Mouse (Mus musculus): ENCODE results near the gene Brpf1. TPM values are rescaled to one million over a fixed set of nuclear protein-coding genes. Genes with fewer than 3 reads are reported as not detected.

Gene Brpf1
- polyA plus RNA-seq, 1 experiment, result 24.2 TPM

DNA sequence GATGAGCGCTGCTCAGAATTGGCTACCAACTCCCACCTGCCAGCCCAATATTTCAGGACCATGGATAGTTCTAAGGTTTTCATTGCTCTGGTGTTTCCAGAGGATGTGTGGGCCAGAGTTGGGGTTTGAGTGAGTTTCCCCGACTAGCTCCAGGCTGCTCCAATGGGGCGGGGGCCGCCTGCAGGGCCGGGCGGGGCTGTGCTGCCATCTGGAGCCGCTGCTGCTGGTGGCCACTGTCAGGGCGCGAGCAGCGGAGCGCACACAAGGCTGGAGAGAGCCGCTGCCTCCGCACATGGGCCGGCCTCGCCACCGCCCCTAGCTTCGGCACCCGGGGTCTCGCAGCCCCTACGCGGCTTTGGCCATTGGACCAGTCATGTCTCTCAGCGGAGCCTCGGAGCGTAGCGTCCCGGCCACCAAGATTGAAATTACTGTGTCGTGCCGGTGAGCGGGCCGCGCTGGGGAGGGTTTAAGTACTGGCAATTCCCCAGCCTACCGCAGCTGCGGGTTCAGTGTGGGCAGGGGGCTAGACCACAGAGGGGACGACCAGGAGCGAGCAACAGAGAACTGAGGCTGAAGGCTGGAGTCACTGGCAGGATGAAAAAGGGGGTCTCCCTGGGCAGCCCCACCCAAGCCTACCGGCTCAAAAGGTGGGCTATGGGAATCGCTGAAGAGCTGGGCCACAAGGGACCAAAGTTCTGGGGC lies 24.7 kb upstream of the Brpf1 start, which contains the start of gene Cpne9:
Gene Cpne9 (plus strand): TSS at position 207 of the 702 bp plus-strand sequence.
- TF ChIP-seq POLR2A (IDR thresholded peaks at IDR 0.05; ENCODE audit: extremely low read depth, insufficient read depth, low read length) (no peak), CTCF (IDR thresholded peaks at IDR 0.05; ENCODE audit: extremely low read depth, insufficient read depth, low read length) (no peak)
- no peak within 1 kb of the TSS for H3K27ac ChIP-seq (ENCODE audit: insufficient read depth, low read length)
- H3K4me3 ChIP-seq (ENCODE audit: insufficient read depth, low read length), result peak within 1 kb of the TSS; percentile 56
- 0 out of 2 replicates have a peak, but pooled peaks cover 1% of the 10 kb centered on the region for H3K4me1 ChIP-seq (ENCODE audit: control insufficient read depth, insufficient read depth, low read length)

DNA sequence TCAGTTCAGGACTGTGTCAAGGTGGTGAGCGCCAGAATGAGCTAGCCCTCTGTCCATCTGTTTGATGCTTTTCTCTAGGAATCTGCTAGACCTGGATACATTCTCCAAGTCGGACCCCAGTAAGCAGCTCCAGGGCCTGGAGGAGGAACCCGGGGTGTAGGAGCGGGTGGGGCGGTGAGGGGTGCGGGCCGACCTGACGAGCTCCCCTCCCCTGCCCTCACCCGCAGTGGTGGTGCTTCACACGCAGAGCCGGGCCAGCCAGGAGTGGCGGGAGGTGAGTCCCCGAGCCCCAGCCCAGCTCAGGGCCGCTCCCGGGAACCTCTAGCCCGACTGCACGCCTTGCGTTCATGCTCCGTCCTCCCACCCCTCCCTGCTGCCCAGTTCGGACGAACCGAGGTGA lies 24.0 kb upstream of the Brpf1 start:
- H3K27ac ChIP-seq (ENCODE audit: insufficient read depth, low read length), result no peak overlapping the region
- peak overlapping the region; percentile 56 for H3K4me3 ChIP-seq (ENCODE audit: insufficient read depth, low read length)
- 0 out of 2 replicates have a peak, but pooled peaks cover 1% of the 10 kb centered on the region for H3K4me1 ChIP-seq (ENCODE audit: control insufficient read depth, insufficient read depth, low read length)
- TF ChIP-seq POLR2A (IDR thresholded peaks at IDR 0.05; ENCODE audit: extremely low read depth, insufficient read depth, low read length) (no peak), CTCF (IDR thresholded peaks at IDR 0.05; ENCODE audit: extremely low read depth, insufficient read depth, low read length) (no peak)

DNA sequence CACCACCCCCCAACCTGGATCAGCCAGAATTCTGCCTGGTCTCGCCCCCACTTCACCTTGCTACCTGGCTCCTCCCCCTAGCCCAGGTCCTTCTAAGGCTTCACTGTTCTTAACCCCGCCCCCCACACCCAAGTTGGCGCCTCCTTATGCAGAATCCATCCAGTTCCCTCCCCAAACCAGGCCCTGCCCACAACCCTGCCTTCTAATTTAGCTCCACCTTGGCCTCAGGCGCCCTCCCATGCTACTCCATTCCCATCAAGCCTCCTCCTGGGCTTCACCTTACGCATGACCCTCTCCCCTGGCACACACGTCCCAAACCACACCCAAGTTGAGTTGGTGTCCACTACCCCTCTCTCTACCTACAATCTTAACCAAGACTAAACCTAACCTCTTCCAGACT lies 23.4 kb upstream of the Brpf1 start:
- peak overlapping the region; percentile 56 for H3K4me3 ChIP-seq (ENCODE audit: insufficient read depth, low read length)
- no peak for TF ChIP-seq CTCF (IDR thresholded peaks at IDR 0.05; ENCODE audit: extremely low read depth, insufficient read depth, low read length)
- TF ChIP-seq POLR2A (IDR thresholded peaks at IDR 0.05; ENCODE audit: extremely low read depth, insufficient read depth, low read length), result no peak
- H3K27ac ChIP-seq (ENCODE audit: insufficient read depth, low read length), result no peak overlapping the region
- H3K4me1 ChIP-seq (ENCODE audit: control insufficient read depth, insufficient read depth, low read length), result 0 out of 2 replicates have a peak, but pooled peaks cover 1% of the 10 kb centered on the region

DNA sequence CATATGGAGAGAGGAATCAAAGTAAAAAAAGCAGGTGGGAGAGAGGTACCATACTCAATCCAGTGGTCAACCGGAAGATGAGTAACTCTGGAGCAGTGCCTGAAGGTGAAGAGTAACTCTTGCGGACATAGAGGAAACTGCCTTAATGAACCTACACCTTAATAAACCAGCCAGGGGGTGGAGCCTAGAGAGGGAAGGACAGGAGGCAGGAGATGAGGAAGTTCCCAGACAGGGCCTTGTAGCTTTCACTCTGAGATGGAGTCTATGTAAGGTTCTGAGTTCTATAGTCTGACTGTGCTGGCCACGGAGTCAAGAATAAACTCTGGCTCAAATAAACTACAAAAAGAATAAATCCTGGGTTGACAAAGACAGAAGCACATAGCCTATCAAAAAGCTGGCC lies 22.0 kb upstream of the Brpf1 start:
- no peak overlapping the region for H3K4me3 ChIP-seq (ENCODE audit: insufficient read depth, low read length)
- TF ChIP-seq POLR2A (IDR thresholded peaks at IDR 0.05; ENCODE audit: extremely low read depth, insufficient read depth, low read length) (no peak), CTCF (IDR thresholded peaks at IDR 0.05; ENCODE audit: extremely low read depth, insufficient read depth, low read length) (no peak)
- 0 out of 2 replicates have a peak, but pooled peaks cover 1% of the 10 kb centered on the region for H3K4me1 ChIP-seq (ENCODE audit: control insufficient read depth, insufficient read depth, low read length)
- no peak overlapping the region for H3K27ac ChIP-seq (ENCODE audit: insufficient read depth, low read length)

DNA sequence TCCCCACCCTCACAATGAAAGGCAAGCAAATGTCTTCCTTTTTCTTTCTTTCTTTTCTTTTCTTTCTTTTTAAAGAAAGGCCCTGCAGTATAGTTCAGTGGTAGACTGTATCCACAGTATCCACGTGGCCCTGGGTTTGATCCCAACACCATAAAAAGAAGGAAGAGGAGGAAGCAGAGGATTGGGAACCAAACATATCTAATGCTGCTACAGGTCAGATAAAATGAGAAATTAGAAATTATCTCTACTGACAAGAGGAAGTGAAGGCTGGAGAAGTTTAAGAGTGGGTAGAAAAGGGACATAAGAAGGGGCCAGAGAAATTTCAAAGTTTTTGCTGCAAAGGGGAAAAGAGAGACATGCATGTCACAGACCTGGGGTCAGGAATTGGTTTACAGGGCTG lies 20.6 kb upstream of the Brpf1 start:
- Histone ChIP-seq H3K4me3 (ENCODE audit: insufficient read depth, low read length) (no peak overlapping the region), H3K27ac (ENCODE audit: insufficient read depth, low read length) (no peak overlapping the region), H3K4me1 (ENCODE audit: control insufficient read depth, insufficient read depth, low read length) (0 out of 2 replicates have a peak, but pooled peaks cover 1% of the 10 kb centered on the region)
- TF ChIP-seq POLR2A (IDR thresholded peaks at IDR 0.05; ENCODE audit: extremely low read depth, insufficient read depth, low read length), result no peak
- no peak for TF ChIP-seq CTCF (IDR thresholded peaks at IDR 0.05; ENCODE audit: extremely low read depth, insufficient read depth, low read length)

DNA sequence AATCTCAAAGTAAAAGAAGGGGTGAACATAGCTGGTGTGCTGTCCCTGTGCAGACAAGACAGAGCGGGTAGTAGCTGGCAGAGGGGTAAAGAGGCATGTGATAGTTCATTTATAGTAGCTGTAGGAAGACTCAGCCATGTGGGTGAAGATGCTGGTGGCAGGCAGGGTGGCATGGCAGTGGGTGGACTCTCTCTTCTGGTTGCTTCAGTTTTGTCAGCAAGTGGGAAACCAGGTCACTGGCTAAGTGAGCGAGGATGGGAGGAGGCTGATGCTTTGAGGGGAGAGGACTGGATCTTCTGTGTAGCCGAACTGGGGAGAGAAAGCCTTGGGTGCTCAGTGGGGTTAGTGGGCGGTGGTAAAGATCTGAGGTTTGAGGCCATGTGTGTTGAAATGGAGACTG lies 19.7 kb upstream of the Brpf1 start:
- 0 out of 2 replicates have a peak, but pooled peaks cover 1% of the 10 kb centered on the region for H3K4me1 ChIP-seq (ENCODE audit: control insufficient read depth, insufficient read depth, low read length)
- H3K4me3 ChIP-seq (ENCODE audit: insufficient read depth, low read length), result no peak overlapping the region
- no peak overlapping the region for H3K27ac ChIP-seq (ENCODE audit: insufficient read depth, low read length)
- TF ChIP-seq CTCF (IDR thresholded peaks at IDR 0.05; ENCODE audit: extremely low read depth, insufficient read depth, low read length), result no peak
- no peak for TF ChIP-seq POLR2A (IDR thresholded peaks at IDR 0.05; ENCODE audit: extremely low read depth, insufficient read depth, low read length)

DNA sequence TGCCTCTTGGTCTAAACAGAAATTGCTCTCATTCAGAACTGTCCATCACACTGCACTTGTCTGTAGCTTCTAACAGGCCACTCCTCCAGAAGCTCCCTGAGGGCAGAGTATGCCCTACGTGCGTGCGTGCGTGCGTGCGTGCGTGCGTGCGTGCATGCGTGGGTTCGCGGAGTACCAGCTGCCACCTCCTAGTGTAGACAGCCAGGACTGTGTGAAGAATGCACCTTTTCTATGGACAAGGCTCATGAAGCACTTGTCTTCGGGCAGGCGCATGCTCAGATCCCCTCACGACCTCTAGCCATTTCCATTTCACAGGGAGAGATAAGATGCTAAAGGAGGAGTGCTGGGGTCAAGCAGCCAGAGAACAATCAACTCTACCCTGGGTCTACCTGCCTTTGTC lies 17.6 kb upstream of the Brpf1 start:
- Histone ChIP-seq H3K4me3 (ENCODE audit: insufficient read depth, low read length) (no peak overlapping the region), H3K27ac (ENCODE audit: insufficient read depth, low read length) (no peak overlapping the region), H3K4me1 (ENCODE audit: control insufficient read depth, insufficient read depth, low read length) (0 out of 2 replicates have a peak, but pooled peaks cover 1% of the 10 kb centered on the region)
- TF ChIP-seq POLR2A (IDR thresholded peaks at IDR 0.05; ENCODE audit: extremely low read depth, insufficient read depth, low read length), result no peak

DNA sequence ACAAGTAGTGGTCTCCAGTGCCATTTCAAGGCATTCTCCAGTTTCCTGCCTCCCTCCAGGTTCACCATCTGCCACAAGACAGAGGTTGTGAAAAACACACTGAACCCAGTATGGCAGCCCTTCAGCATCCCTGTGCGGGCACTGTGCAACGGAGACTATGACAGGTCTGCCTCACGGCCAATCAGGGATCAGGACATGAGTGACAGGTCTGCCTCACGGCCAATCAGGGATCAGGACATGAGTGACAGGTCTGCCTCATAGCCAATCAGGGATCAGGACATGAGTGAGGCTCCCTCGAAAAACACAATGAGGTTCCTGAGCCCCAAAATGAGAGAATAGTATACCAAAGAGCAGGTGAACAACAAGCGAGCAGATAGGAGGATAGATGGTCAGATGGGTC lies 16.6 kb upstream of the Brpf1 start:
- H3K4me1 ChIP-seq (ENCODE audit: control insufficient read depth, insufficient read depth, low read length), result 0 out of 2 replicates have a peak, but pooled peaks cover 1% of the 10 kb centered on the region
- TF ChIP-seq POLR2A (IDR thresholded peaks at IDR 0.05; ENCODE audit: extremely low read depth, insufficient read depth, low read length), result no peak
- no peak for TF ChIP-seq CTCF (IDR thresholded peaks at IDR 0.05; ENCODE audit: extremely low read depth, insufficient read depth, low read length)
- no peak overlapping the region for H3K27ac ChIP-seq (ENCODE audit: insufficient read depth, low read length)

DNA sequence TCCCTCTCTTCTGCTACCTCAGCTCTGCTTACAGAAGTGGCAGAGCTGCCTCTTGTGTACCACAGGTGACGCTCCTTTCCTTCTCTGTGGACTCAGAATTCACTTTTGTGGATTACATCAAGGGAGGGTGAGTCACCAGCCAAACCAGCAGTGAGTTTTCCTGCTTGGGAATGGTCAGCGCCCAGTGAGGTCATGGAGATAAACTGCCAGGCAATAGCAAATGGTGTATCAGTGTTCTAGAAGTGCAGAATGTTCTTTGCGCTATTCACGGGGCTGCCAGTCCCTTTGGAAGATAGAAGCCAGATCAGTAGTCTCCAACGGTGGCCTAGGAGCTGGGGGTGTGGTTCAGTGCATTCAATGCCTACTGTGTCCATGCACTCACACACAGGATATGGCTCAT lies 14.0 kb upstream of the Brpf1 start:
- Histone ChIP-seq H3K4me3 (ENCODE audit: insufficient read depth, low read length) (no peak overlapping the region), H3K4me1 (ENCODE audit: control insufficient read depth, insufficient read depth, low read length) (no peaks in the 10 kb centered on the region), H3K27ac (ENCODE audit: insufficient read depth, low read length) (no peak overlapping the region)
- TF ChIP-seq CTCF (IDR thresholded peaks at IDR 0.05; ENCODE audit: extremely low read depth, insufficient read depth, low read length) (no peak), POLR2A (IDR thresholded peaks at IDR 0.05; ENCODE audit: extremely low read depth, insufficient read depth, low read length) (no peak)

More for the DNA sequence above, 16.6 kb upstream of the Brpf1 start:
- no peak overlapping the region for H3K4me3 ChIP-seq (ENCODE audit: insufficient read depth, low read length)

DNA sequence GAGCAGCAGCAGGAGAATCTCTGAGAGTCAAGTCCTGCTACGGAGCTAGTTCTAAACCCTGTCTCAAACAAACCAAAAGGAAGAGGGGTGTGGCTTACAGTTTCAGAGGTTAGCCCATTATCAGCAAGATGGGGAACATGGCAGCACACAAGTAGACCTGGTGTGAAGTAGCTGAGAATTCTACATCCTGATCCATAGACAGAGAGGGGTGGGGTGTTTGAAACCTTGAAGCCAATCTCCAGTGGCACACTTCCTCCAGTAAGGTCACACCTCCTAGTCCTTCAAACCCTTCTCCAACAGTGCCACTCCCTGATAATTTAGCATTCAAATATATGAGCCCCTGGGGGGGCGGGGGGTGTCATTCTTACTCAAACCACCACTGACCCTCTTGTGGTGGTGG lies 10.9 kb upstream of the Brpf1 start:
- H3K4me1 ChIP-seq (ENCODE audit: control insufficient read depth, insufficient read depth, low read length), result no peaks in the 10 kb centered on the region
- no peak for TF ChIP-seq POLR2A (IDR thresholded peaks at IDR 0.05; ENCODE audit: extremely low read depth, insufficient read depth, low read length)
- no peak for TF ChIP-seq CTCF (IDR thresholded peaks at IDR 0.05; ENCODE audit: extremely low read depth, insufficient read depth, low read length)
- H3K4me3 ChIP-seq (ENCODE audit: insufficient read depth, low read length), result no peak overlapping the region
- no peak overlapping the region for H3K27ac ChIP-seq (ENCODE audit: insufficient read depth, low read length)

All from cortical plate, adult 2 months (tissue).